Mouse (Mus musculus) adrenal gland, postnatal 4 days (tissue): ENCODE data around the gene Gm8247. TPM values are rescaled to one million over a fixed set of nuclear protein-coding genes. Genes with fewer than 3 reads are reported as not detected.
"Not testable (repeated sequence)": the region's sequence is repeated elsewhere in the genome, so short reads cannot be mapped to it uniquely, and the experiment has no call there.

Experiments
- DNase-seq, 2 experiments: peaks; one replicate each; pipeline ENCODE4 v3.0.0; 2021 to 2022; ENCODE audit warnings: low spot score in 2 of 2, mixed read lengths in 2 of 2
- long read RNA-seq, 2 experiments: library from polyadenylated mRNA; stranded (forward); transcript quantifications; one replicate each; pipeline ENCODE4 v2.0.0; 2021
- total RNA-seq, 2 experiments: library from RNA; stranded (reverse); gene quantifications; 2 replicates each; pipeline ENCODE4 v1.2.3; 2021

Gm8247 gene
- total RNA-seq, result not detected
- long read RNA-seq, experiment 1, result 0 reads
- long read RNA-seq, experiment 2, result 0 reads

DNA sequence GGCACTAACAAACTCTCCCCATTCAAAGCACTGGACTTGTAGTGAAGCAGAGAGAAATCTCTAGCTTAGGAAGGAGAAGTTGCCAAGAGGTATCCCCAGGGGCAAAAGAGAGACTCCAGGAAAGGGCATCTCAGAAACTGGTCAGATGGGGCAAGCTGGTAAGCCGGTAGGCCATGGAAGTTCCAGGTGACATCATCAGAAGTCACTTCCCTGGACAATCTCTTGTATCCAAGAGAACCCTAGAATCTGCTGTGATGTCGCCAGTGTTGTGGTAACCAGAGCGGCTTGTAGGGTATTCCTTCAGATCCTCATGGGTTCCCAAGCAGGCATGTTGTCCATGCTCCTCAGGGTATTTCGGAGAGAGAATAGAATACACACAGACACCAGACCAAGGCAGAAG lies at the start of gene Gm8247:
Gene Gm8247, plus strand, starts transcription at position 301 of the 400 bp plus-strand sequence.
- DNase-seq, result not testable (repeated sequence)

DNA sequence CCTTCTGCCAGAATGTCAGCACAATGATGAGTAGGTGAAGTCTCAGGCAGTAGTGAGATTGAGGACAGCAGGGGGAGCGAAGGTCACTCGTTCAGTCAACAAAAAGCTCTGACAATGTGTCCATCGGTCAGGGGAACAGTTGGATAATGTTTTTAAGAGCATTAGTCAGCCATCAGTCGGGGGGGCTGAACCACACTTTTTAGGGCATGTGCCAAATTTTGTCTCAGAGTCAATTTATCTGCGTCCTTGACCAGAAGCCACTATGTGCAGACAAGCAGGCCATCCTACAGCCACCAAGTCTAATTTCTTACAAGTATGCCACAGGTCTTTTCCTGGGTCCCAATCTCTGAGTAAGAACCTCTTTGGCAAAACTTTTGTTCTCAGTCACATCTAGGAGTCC lies 35.0 kb upstream of the Gm8247 start:
- DNase-seq, result not testable (repeated sequence)

DNA sequence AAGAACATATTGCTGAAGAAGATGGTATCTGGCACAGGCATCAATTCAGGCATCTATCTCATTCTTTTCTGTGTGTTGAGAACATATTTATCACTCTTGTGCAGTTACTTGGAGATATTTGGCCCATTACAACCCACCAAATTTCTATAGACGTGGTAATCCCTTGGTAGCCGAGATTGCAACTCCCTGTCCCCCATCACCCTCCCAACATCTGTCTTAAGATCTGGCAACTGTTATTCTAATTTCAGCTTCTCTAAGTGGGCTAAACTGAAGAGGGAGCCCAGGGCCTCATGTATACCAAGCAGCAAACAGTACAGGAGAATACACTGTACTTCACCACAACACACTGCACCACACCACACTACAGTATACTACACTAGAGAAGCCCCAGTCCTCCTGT lies 8.8 kb downstream of the Gm8247 start:
- DNase-seq, result not testable (repeated sequence)

DNA sequence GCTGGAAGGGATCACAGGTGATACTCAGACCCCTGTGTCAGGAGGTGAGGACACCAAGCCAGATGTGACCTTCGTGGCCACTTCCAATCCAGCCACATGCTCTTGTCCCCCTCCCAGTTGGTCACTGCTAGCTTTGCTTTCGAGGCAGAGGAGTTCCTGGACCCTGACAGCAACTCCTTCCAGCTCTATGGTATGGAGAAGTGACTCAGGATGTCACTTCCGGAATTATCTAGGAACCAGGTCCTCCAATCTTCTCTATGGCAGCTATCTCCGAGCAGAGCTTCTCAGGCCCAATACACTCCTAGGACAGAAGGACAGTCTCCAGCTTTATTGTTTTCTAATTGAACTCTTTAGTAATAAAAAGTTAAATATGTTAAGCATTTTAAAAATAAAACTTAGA lies 44.8 kb downstream of the Gm8247 start, which contains the start of gene Gm5624:
Gene Gm5624, minus strand, starts transcription at position 202 of the 400 bp plus-strand sequence.
- not testable (repeated sequence) for DNase-seq

Other genes starting within 250 kb of the Gm8247 start
- not detected for gene Gm5930, start 244.6 kb upstream of the Gm8247 start, total RNA-seq
- not detected for gene Gm8229, start 217.8 kb upstream of the Gm8247 start, total RNA-seq
- gene Gm3371, start 172.5 kb upstream of the Gm8247 start, total RNA-seq, result not detected
- gene Gm8232, start 149.5 kb upstream of the Gm8247 start, total RNA-seq, result not detected
- gene BC061237, start 90.7 kb upstream of the Gm8247 start, total RNA-seq, result not detected
- gene Gm17093, start 64.9 kb upstream of the Gm8247 start, total RNA-seq, result not detected
- gene Gm5624, start 44.8 kb downstream of the Gm8247 start, total RNA-seq, result not detected
- gene Gm8257, start 123.3 kb downstream of the Gm8247 start, total RNA-seq, result not detected
- not detected for gene Gm8267, start 167.2 kb downstream of the Gm8247 start, total RNA-seq